Mouse (Mus musculus): ENCODE results near the gene Olfr1264. TPM values are rescaled to one million over a fixed set of nuclear protein-coding genes. Genes with fewer than 3 reads are reported as not detected.
A peak's percentile ranks its signal among the peaks of the same experiment; 100 is the strongest.

Gene Olfr1264
- not detected for total RNA-seq (2021)

- DNase-seq (ENCODE audit: low spot score in 2 of 2): no peak
These were observed at the start of gene Olfr1264 for GRCm38 (mm10) chr2:90025477-90025876. Gene Olfr1264 (minus strand): TSS chr2:90025577.

GRCm38 (mm10) chr2:90070065-90070464 is 44.7 kb upstream of the Olfr1264 start:
- peak in 1 of 2 experiments; percentile 52 for DNase-seq (ENCODE audit: low spot score in 2 of 2)
- intact Hi-C loops (cut with DNase I): no loop called here

More at GRCm38 (mm10) chr2:90025477-90025876, at the start of gene Olfr1264:
- intact Hi-C loops (cut with DNase I): no loop called here

DNA sequence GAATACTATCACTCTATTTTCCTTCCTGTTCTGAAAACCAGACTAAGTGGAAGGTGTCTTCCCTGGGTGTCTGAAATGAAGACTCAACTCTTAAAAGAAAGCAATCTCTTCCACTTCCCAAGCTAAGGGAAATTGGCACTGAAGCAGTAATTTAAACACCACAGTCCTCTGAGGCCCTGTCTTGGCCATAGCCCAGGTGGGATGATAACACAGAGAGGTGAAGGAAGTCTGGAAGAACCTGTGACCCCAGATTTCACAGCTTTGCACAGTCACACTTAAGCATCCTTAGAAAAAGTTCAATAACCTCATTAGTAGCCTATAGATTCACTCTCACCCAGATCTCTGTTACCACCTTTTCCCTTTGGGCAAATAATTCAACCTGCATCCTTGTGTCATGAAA is 38.1 kb upstream of the Olfr1264 start, which contains the start of gene Olfr140:
Gene Olfr140, minus strand, starts transcription at position 101 of the 400 bp plus-strand sequence.
- intact Hi-C loops (cut with DNase I): no loop called here
- DNase-seq (ENCODE audit: low spot score in 2 of 2): no peak

- intact Hi-C loops (cut with DNase I): no loop called here
- no peak for DNase-seq (ENCODE audit: low spot score in 2 of 2)
These were observed 9.7 kb upstream of the Olfr1264 start, which contains the start of gene Olfr1265 for GRCm38 (mm10) chr2:90035037-90035436. Gene Olfr1265 (plus strand): TSS chr2:90035337.

DNA sequence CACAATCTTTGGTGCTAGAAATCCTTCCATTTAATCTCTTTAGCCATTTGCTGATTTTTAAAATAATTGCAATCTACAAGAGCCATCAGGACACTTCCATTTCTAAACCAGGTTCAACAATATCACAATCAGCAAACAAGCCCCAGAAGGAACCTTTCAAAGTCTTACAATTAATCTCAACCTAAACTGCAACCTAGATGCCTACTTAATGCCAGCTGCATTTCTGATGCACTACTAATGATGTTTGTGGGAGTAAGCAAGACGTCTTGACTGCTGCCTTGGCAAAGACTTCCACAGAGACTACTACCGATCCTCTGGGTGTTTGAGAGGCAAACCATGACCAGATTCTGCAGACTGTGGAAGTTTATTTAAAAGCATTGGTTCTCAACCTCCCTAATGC is 13.5 kb downstream of the Olfr1264 start, which contains the start of gene Olfr1263:
Gene Olfr1263, plus strand, starts transcription at position 301 of the 400 bp plus-strand sequence.
- no peak for DNase-seq (ENCODE audit: low spot score in 2 of 2)
- intact Hi-C loops (cut with DNase I): no loop called here

DNA sequence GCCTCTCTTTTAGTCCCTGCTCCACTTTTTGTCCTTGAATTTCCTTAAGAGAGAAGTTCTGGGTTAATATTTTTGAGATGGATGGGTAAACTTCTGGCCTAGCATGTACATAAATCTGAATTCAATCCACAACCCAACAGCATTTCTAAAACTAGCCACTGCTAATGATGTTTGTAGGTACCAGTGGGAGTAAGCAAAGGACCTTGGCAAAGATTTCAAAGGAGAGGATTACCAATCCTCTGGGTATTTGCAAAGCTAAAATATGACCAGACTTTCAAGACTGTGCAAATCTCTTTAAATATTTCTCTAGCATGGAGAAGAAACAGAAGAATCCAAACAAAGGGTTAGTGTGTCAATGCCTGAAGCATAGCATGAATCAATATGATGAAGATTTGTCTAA is 25.5 kb downstream of the Olfr1264 start, which contains the start of gene Olfr1262:
Gene Olfr1262, plus strand, starts transcription at position 301 of the 400 bp plus-strand sequence.
- intact Hi-C loops (cut with DNase I): no loop called here
- DNase-seq (ENCODE audit: low spot score in 2 of 2): no peak

DNA sequence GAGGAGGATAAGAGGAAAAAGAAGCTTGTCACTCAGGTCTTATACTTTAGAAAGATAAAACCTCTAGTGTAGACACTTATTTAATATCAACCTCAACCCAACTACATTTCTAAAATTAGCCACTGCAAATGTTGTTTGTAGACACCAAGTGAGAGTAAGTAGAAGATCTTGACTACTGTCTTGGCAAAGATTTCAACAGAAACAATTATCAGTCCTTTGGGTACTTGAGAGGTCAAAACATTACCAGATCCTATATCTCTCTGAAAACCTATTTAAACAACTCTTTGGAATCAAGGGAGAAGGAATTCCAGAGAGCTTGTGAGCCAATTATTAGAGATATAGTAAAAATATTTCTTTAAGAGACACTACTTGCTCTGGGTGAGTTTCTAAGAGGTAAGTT is 34.5 kb downstream of the Olfr1264 start, which contains the start of gene Olfr1261:
Gene Olfr1261, plus strand, starts transcription at position 301 of the 400 bp plus-strand sequence.
- no peak for DNase-seq (ENCODE audit: low spot score in 2 of 2)
- intact Hi-C loops (cut with DNase I): no loop called here

DNA sequence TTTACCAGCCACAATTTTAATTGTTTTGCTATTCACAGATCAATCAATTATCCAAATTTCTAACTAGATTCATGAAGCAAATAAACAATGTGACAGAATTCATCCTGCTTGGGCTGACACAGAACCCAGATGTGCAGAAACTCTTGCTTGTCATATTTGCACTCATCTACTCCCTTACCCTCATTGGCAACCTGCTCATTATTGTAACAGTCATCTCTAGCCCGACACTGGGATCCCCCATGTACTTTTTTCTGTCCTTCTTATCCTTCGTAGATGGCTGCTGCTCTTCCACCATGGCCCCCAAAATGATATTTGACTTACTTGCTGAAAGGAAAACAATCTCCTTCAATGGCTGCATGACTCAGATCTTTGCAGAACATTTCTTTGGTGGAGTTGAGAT is 47.7 kb downstream of the Olfr1264 start:
- intact Hi-C loops (cut with DNase I): no loop called here
- no peak for DNase-seq (ENCODE audit: low spot score in 2 of 2)

DNA sequence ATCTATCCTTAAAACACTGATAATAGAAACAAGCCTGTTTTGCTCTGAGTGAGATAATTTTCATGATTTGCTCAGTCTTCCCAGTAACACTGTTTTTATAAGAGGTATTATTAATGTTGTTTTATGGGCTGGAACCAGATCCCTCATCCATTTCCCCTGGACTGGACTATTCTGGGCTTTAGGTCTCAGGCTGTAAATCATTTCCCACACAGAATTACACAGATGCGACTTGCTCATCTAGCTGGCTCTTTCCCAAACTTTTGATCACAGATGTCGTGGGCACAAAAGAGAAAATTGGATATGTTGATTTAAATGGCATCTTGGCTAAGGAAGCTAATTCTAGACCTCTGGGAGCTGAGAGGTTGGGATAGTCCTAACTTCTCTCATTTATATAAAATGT is 51.2 kb downstream of the Olfr1264 start, which contains the start of gene Olfr1260:
Gene Olfr1260, plus strand, starts transcription at position 157 of the 400 bp plus-strand sequence.
- intact Hi-C loops (cut with DNase I): no loop called here
- DNase-seq (ENCODE audit: low spot score in 2 of 2): peak; percentile 9 to 20

Other genes starting within 250 kb of the Olfr1264 start
- gene Olfr1254, start 232.0 kb downstream of the Olfr1264 start, total RNA-seq (2021): not detected
- not detected for gene Olfr1255, start 213.5 kb downstream of the Olfr1264 start, total RNA-seq (2021)
- under 1 TPM in 1 of 2 experiments, not detected in 1; 0.05 TPM for gene Olfr1256, start 184.0 kb downstream of the Olfr1264 start, total RNA-seq (2021)
- gene Olfr48, start 177.4 kb downstream of the Olfr1264 start, total RNA-seq (2021): not detected
- not detected for gene Olfr1257, start 147.1 kb downstream of the Olfr1264 start, total RNA-seq (2021)
- gene Olfr1258, start 98.3 kb downstream of the Olfr1264 start, total RNA-seq (2021): not detected
- not detected for gene Olfr1259, start 76.9 kb downstream of the Olfr1264 start, total RNA-seq (2021)
- gene Olfr1260, start 51.2 kb downstream of the Olfr1264 start, total RNA-seq (2021): not detected
- not detected for gene Olfr1261, start 34.4 kb downstream of the Olfr1264 start, total RNA-seq (2021)
- not detected for gene Olfr1262, start 25.4 kb downstream of the Olfr1264 start, total RNA-seq (2021)
- not detected for gene Olfr1263, start 13.4 kb downstream of the Olfr1264 start, total RNA-seq (2021)
- not detected for gene Olfr1265, start 9.8 kb upstream of the Olfr1264 start, total RNA-seq (2021)
- not detected for gene Olfr140, start 38.0 kb upstream of the Olfr1264 start, total RNA-seq (2021)
- not detected for gene Olfr1269, start 95.8 kb upstream of the Olfr1264 start, total RNA-seq (2021)
- not detected for gene Olfr32, start 116.7 kb upstream of the Olfr1264 start, total RNA-seq (2021)
- not detected for gene Olfr1270, start 127.5 kb upstream of the Olfr1264 start, total RNA-seq (2021)
- under 1 TPM in 1 of 2 experiments, not detected in 1; 0.18 TPM for gene Olfr1506, start 198.9 kb upstream of the Olfr1264 start, total RNA-seq (2021)
- gene Olfr142, start 232.0 kb upstream of the Olfr1264 start, total RNA-seq (2021): not detected
- not detected for gene Olfr1271, start 245.5 kb upstream of the Olfr1264 start, total RNA-seq (2021)

All from left cerebral cortex, postnatal 25 days (tissue).